ENCODE assay signal across 8 mouse cellular contexts in genomic region chr9:64282404-64282987, GRCm38 (mm10). TPM values are rescaled to one million over a fixed set of nuclear protein-coding genes. Genes with fewer than 3 reads are reported as not detected.
A peak's percentile ranks its signal among the peaks of the same experiment; 100 is the strongest.
DNase-seq lines count a peak whose midpoint lies in the region; ATAC-seq and TF ChIP-seq lines count a peak whose summit lies in the region.

No protein-coding gene starts in this region.

- TF ChIP-seq CTCF in testis, adult 2 months (IDR thresholded peaks at IDR 0.05; ENCODE audit: control insufficient read depth, insufficient read depth, insufficient replicate concordance, low read depth, low read length) = no peak

- WGBS in forebrain, embryonic 11.5 days = 76% methylated on average over 5 of the region's 5 CpGs
- WGBS in liver, embryonic 12.5 days (ENCODE audit: insufficient replicate concordance) = 14% methylated on average over 5 of the region's 5 CpGs

- no peak for DNase-seq in testis, postnatal 14 days (ENCODE audit: low spot score)
- no peak for DNase-seq in forebrain, embryonic 11.5 days (ENCODE audit: low spot score)
- DNase-seq in yolk sac, embryonic 10.5 days (ENCODE audit: low spot score) = peak; percentile 25
- no peak for DNase-seq in urinary bladder, adult 2 months (ENCODE audit: low spot score)
- DNase-seq in adrenal gland, adult (ENCODE audit: inconsistent age in 2 of 2, low spot score in 1 of 2) = no peak
- DNase-seq in adrenal gland, postnatal 10 days = no peak

- H3K4me3 ChIP-seq in testis, adult 2 months (ENCODE audit: control insufficient read depth, low read depth, low read length) = peak overlapping the region; percentile 47
- peak overlapping the region; percentile 77 for H3K4me3 ChIP-seq in forebrain, embryonic 11.5 days (ENCODE audit: low read depth, low read length)
- peak overlapping the region; percentile 94 for H3K4me3 ChIP-seq in liver, embryonic 12.5 days

- H3K36me3 ChIP-seq in testis, adult 2 months (ENCODE audit: control insufficient read depth, insufficient read depth, low read length) = no peaks in the 10 kb centered on the region
- no peaks in the 10 kb centered on the region for H3K36me3 ChIP-seq in forebrain, embryonic 11.5 days (ENCODE audit: control insufficient read depth, insufficient read depth, low read length)
- peaks cover 39% of the 10 kb centered on the region for H3K36me3 ChIP-seq in liver, embryonic 12.5 days

- no peaks in the 10 kb centered on the region for H3K27me3 ChIP-seq in testis, adult 2 months (ENCODE audit: control insufficient read depth, insufficient read depth, low read length)
- no peaks in the 10 kb centered on the region for H3K27me3 ChIP-seq in forebrain, embryonic 11.5 days (ENCODE audit: control insufficient read depth, insufficient read depth, low read length)
- H3K27me3 ChIP-seq in liver, embryonic 12.5 days (replicated peaks) = no peaks in the 10 kb centered on the region

- no peak for ATAC-seq in forebrain, embryonic 11.5 days (replicated peaks; ENCODE audit: low FRiP score)
- no peak for ATAC-seq in liver, embryonic 12.5 days

- H3K9me3 ChIP-seq in forebrain, embryonic 11.5 days (ENCODE audit: control insufficient read depth, low read length) = no peaks in the 10 kb centered on the region
- no peaks in the 10 kb centered on the region for H3K9me3 ChIP-seq in liver, embryonic 12.5 days (replicated peaks)

- H3K4me1 ChIP-seq in testis, adult 2 months (ENCODE audit: control insufficient read depth, insufficient read depth, low read length) = no peaks in the 10 kb centered on the region
- no peaks in the 10 kb centered on the region; the same call in 1 of the 2 replicates for H3K4me1 ChIP-seq in forebrain, embryonic 11.5 days (replicated peaks; ENCODE audit: control insufficient read depth, insufficient read depth, low read length)
- peaks cover 35% of the 10 kb centered on the region for H3K4me1 ChIP-seq in liver, embryonic 12.5 days

- no peak overlapping the region for H3K27ac ChIP-seq in testis, adult 2 months (ENCODE audit: control insufficient read depth, insufficient read depth, low read depth, low read length)
- H3K27ac ChIP-seq in forebrain, embryonic 11.5 days (ENCODE audit: low read depth, low read length) = no peak overlapping the region
- H3K27ac ChIP-seq in liver, embryonic 12.5 days = peak overlapping the region; percentile 93

- H3K9ac ChIP-seq in forebrain, embryonic 11.5 days (ENCODE audit: low read length) = peak overlapping the region; percentile 97
- peak overlapping the region; percentile 97 for H3K9ac ChIP-seq in liver, embryonic 12.5 days

- peak overlapping the region; percentile 62 for H3K4me2 ChIP-seq in forebrain, embryonic 11.5 days (ENCODE audit: low read depth, low read length, severe bottlenecking)
- H3K4me2 ChIP-seq in liver, embryonic 12.5 days = peak overlapping the region; percentile 82

- no peak for TF ChIP-seq POLR2A in testis, adult 2 months (IDR thresholded peaks at IDR 0.05; ENCODE audit: control insufficient read depth, low read depth, low read length)

RNA-seq across cellular contexts. Expression of gene Tipin, which starts 1.1 kb away (rescaled TPM):
- 22.1 and 26.3 TPM in 2 replicates for polyA plus RNA-seq in testis, adult 2 months (2012; rRNA removed)
- polyA plus RNA-seq in forebrain, embryonic 11.5 days (2014; fragmentation: Nextera tagmentation; extraction: Ambion mirVana) = 300 and 304 TPM in 2 replicates
- polyA plus RNA-seq in liver, embryonic 12.5 days (2016; fragmentation: Nextera tagmentation; extraction: Ambion mirVana) = 269 and 280 TPM in 2 replicates
- 39.2 and 43.9 TPM in 2 replicates for polyA plus RNA-seq in urinary bladder, adult 2 months (2012; rRNA removed)
- total RNA-seq in adrenal gland, postnatal 10 days (2021) = 10 to 100 TPM; 34.1 to 50.3 TPM

RNA-seq across cellular contexts. Expression of gene Map2k1, which starts 29.1 kb away (rescaled TPM):
- 5.5 and 5.8 TPM in 2 replicates for polyA plus RNA-seq in testis, adult 2 months (2012; rRNA removed)
- 67.7 and 71.1 TPM in 2 replicates for polyA plus RNA-seq in forebrain, embryonic 11.5 days (2014; fragmentation: Nextera tagmentation; extraction: Ambion mirVana)
- polyA plus RNA-seq in liver, embryonic 12.5 days (2016; fragmentation: Nextera tagmentation; extraction: Ambion mirVana) = 41.2 and 43.8 TPM in 2 replicates
- 63.7 and 67.4 TPM in 2 replicates for polyA plus RNA-seq in urinary bladder, adult 2 months (2012; rRNA removed)
- total RNA-seq in adrenal gland, postnatal 10 days (2021) = 10 to 100 TPM; 54.7 to 55.1 TPM

RNA-seq across cellular contexts. Expression of gene Uchl4, which starts 47.5 kb away (rescaled TPM):
- polyA plus RNA-seq in testis, adult 2 months (2012; rRNA removed) = 0.72 and 0.89 TPM in 2 replicates
- 3.7 and 4.9 TPM in 2 replicates for polyA plus RNA-seq in forebrain, embryonic 11.5 days (2014; fragmentation: Nextera tagmentation; extraction: Ambion mirVana)
- polyA plus RNA-seq in liver, embryonic 12.5 days (2016; fragmentation: Nextera tagmentation; extraction: Ambion mirVana) = 1.5 and 2.0 TPM in 2 replicates
- polyA plus RNA-seq in urinary bladder, adult 2 months (2012; rRNA removed) = 0.27 and 0.39 TPM in 2 replicates
- 1 to 10 TPM; 1.9 to 3.1 TPM for total RNA-seq in adrenal gland, postnatal 10 days (2021)

RNA-seq across cellular contexts. Expression of gene Dis3l, which starts 58.6 kb away (rescaled TPM):
- 94.9 and 99.3 TPM in 2 replicates for polyA plus RNA-seq in testis, adult 2 months (2012; rRNA removed)
- polyA plus RNA-seq in forebrain, embryonic 11.5 days (2014; fragmentation: Nextera tagmentation; extraction: Ambion mirVana) = 22.4 and 23.4 TPM in 2 replicates
- 13.8 and 14.3 TPM in 2 replicates for polyA plus RNA-seq in liver, embryonic 12.5 days (2016; fragmentation: Nextera tagmentation; extraction: Ambion mirVana)
- polyA plus RNA-seq in urinary bladder, adult 2 months (2012; rRNA removed) = 20.2 and 21.5 TPM in 2 replicates
- total RNA-seq in adrenal gland, postnatal 10 days (2021) = 10 to 100 TPM; 17.3 to 17.4 TPM
